Mouse (Mus musculus) small intestine, adult 2 months (tissue): ENCODE data around the gene Tmem97.

Source experiments
- CTCF ChIP-seq: fragments of 200-500 bp; IDR thresholded peaks from 2 replicates; pipeline ENCODE4 v1.5.1; 2012; ENCODE audit warnings: low read depth, mild to moderate bottlenecking, control low read depth, inconsistent platforms, low read length, moderate library complexity, mixed read lengths; ENCODE audit not compliant: insufficient replicate concordance, insufficient read length; ENCODE audit errors: extremely low read depth
- POLR2A ChIP-seq: fragments of 200-500 bp; IDR thresholded peaks from 2 replicates; pipeline ENCODE4 v1.6.1; 2012; ENCODE audit warnings: low read depth, mild to moderate bottlenecking, control low read depth, inconsistent platforms, low read length, moderate library complexity

DNA sequence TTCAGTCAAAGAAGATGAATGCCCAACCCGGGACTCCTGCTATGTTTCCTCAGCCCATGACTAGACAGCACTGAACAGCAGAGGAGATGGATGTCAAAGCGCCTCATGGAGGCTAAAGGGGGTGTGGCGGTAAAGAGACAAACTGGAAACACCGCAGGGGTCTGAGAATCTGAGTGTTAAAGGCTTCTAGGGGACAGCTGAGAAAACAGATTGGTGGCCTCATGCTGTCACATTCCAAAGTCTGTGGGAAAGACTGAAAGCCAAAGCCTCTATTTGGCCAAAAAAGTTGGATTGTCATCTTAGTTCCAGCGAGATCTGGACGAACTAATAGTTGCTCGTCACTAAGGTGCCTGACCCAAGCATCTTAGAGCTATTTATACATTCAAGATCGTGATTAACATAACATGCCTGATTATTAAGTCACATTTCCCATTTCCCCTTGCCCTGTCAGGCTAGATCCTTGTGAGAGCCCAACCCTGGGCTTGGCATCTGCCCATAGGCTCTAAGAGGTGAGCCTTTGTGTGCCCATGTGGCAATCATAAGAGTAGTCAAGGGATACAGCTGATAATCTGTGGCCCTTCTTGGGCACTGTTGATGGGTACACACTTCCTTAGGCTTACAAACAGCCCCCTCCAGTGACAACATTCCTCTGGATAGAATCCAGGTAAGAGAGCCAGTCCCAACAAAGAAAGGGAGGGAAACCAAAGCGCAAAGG lies 27.2 kb downstream of the Tmem97 start:
- TF ChIP-seq CTCF, result no peak
- TF ChIP-seq POLR2A, result no peak
